Mouse (Mus musculus): ENCODE results near the gene Slc25a39. TPM values are rescaled to one million over a fixed set of nuclear protein-coding genes. Genes with fewer than 3 reads are reported as not detected.

Gene Slc25a39
- total and polyA plus RNA-seq, 3 experiments: 183 to 325 TPM; not detected in 1

DNA sequence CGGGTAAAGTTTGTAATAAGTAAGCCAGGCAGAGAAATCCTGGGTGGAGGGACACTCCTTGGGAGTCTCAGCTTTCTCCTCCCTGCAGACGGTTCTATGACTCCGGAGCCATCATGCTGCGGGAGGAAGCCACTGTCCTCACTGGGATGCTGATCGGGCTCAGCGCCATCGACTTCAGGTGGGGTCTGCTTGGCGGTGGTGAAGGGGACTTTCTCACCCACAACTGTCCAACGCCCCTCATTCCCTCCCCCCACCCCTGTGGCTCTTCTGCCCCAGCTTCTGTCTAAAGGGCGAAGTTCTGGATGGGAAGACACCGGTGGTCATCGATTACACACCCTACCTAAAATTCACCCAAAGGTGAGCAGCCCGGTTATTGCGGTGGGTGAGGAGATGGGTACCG, 8.6 kb downstream of the Slc25a39 start:
- H3K36me3 ChIP-seq (ENCODE audit: control insufficient read depth in 1 of 2, insufficient read depth in 2 of 2, low read length in 2 of 2): no peaks in the 10 kb centered on the region
- no peak overlapping the region for H3K27ac ChIP-seq (ENCODE audit: control insufficient read depth, low read depth, low read length)
- no peaks in the 10 kb centered on the region for H3K27me3 ChIP-seq (ENCODE audit: control insufficient read depth in 1 of 2, insufficient read depth in 2 of 2, low read length in 2 of 2)
- TF ChIP-seq USF1 (IDR thresholded peaks at IDR 0.05; ENCODE audit: low read depth, low read length) (no peak), POLR2A (IDR thresholded peaks at IDR 0.05; ENCODE audit: control insufficient read depth in 1 of 2, insufficient read depth in 1 of 2, low read depth in 1 of 2, low read length in 2 of 2, poor library complexity in 1 of 2) (no peak), MYB (IDR thresholded peaks at IDR 0.05; ENCODE audit: low read depth, low read length) (no peak), ZKSCAN1 (IDR thresholded peaks at IDR 0.05; ENCODE audit: low read depth, low read length) (no peak)
- H3K9ac ChIP-seq (ENCODE audit: control insufficient read depth, low read depth, low read length, poor library complexity, severe bottlenecking): no peak overlapping the region
- no peak overlapping the region for H3K4me3 ChIP-seq (ENCODE audit: control insufficient read depth in 1 of 2, insufficient read depth in 1 of 2, low read depth in 2 of 2, low read length in 2 of 2)
- no peaks in the 10 kb centered on the region for H3K79me2 ChIP-seq (ENCODE audit: control insufficient read depth, insufficient read depth, low read length, poor library complexity)
- H3K9me3 ChIP-seq (replicated peaks; ENCODE audit: insufficient read depth, low read length): no peaks in the 10 kb centered on the region
- no peak for DNase-seq (ENCODE audit: low read depth, low spot score)
- H3K4me1 ChIP-seq (ENCODE audit: control insufficient read depth in 1 of 2, insufficient read depth in 2 of 2, low read length in 2 of 2): no peaks in the 10 kb centered on the region

GRCm38 (mm10) chr11:102398007-102398825, 9.5 kb downstream of the Slc25a39 start:
- peak; percentile 38 for DNase-seq (ENCODE audit: low read depth, low spot score)
- H3K4me1 ChIP-seq (ENCODE audit: control insufficient read depth in 1 of 2, insufficient read depth in 2 of 2, low read length in 2 of 2): no peaks in the 10 kb centered on the region
- H3K4me3 ChIP-seq (ENCODE audit: control insufficient read depth in 1 of 2, insufficient read depth in 1 of 2, low read depth in 2 of 2, low read length in 2 of 2): no peak overlapping the region
- H3K9me3 ChIP-seq (replicated peaks; ENCODE audit: insufficient read depth, low read length): no peaks in the 10 kb centered on the region
- no peaks in the 10 kb centered on the region for H3K36me3 ChIP-seq (ENCODE audit: control insufficient read depth in 1 of 2, insufficient read depth in 2 of 2, low read length in 2 of 2)
- H3K27me3 ChIP-seq (ENCODE audit: control insufficient read depth in 1 of 2, insufficient read depth in 2 of 2, low read length in 2 of 2): no peaks in the 10 kb centered on the region
- H3K27ac ChIP-seq (ENCODE audit: control insufficient read depth, low read depth, low read length): no peak overlapping the region
- TF ChIP-seq ETS1 (IDR thresholded peaks at IDR 0.05; ENCODE audit: low read depth, low read length): no peak
- TF ChIP-seq USF1 (IDR thresholded peaks at IDR 0.05; ENCODE audit: low read depth, low read length): peak; percentile 44; the same call in 1 of the 2 replicates
- H3K79me2 ChIP-seq (ENCODE audit: control insufficient read depth, insufficient read depth, low read length, poor library complexity): no peaks in the 10 kb centered on the region
- H3K9ac ChIP-seq (ENCODE audit: control insufficient read depth, low read depth, low read length, poor library complexity, severe bottlenecking): no peak overlapping the region

GRCm38 (mm10) chr11:102396671-102397141, 11.0 kb downstream of the Slc25a39 start:
- H3K4me3 ChIP-seq (ENCODE audit: control insufficient read depth in 1 of 2, insufficient read depth in 1 of 2, low read depth in 2 of 2, low read length in 2 of 2): no peak overlapping the region
- no peaks in the 10 kb centered on the region for H3K4me1 ChIP-seq (ENCODE audit: control insufficient read depth in 1 of 2, insufficient read depth in 2 of 2, low read length in 2 of 2)

More at GRCm38 (mm10) chr11:102396671-102397141, 11.0 kb downstream of the Slc25a39 start:
- peaks cover 2 to 3% of the 10 kb centered on the region in 2 experiments; a peak in 2 of 4 replicates for H3K27me3 ChIP-seq (ENCODE audit: control insufficient read depth in 1 of 2, insufficient read depth in 2 of 2, low read length in 2 of 2)
- H3K36me3 ChIP-seq (ENCODE audit: control insufficient read depth in 1 of 2, insufficient read depth in 2 of 2, low read length in 2 of 2): no peaks in the 10 kb centered on the region
- TF ChIP-seq POLR2A (IDR thresholded peaks at IDR 0.05; ENCODE audit: control insufficient read depth in 1 of 2, insufficient read depth in 1 of 2, low read depth in 1 of 2, low read length in 2 of 2, poor library complexity in 1 of 2) (no peak), POLR2AphosphoS5 (IDR thresholded peaks at IDR 0.05; ENCODE audit: borderline replicate concordance, low read depth, low read length) (no peak), ETS1 (IDR thresholded peaks at IDR 0.05; ENCODE audit: low read depth, low read length) (no peak), TAL1 (IDR thresholded peaks at IDR 0.05; ENCODE audit: low read length) (no peak), ZC3H11A (IDR thresholded peaks at IDR 0.05; ENCODE audit: low read depth, low read length) (no peak)
- no peaks in the 10 kb centered on the region for H3K79me2 ChIP-seq (ENCODE audit: control insufficient read depth, insufficient read depth, low read length, poor library complexity)
- H3K9me3 ChIP-seq (replicated peaks; ENCODE audit: insufficient read depth, low read length): no peaks in the 10 kb centered on the region
- no peak overlapping the region for H3K9ac ChIP-seq (ENCODE audit: control insufficient read depth, low read depth, low read length, poor library complexity, severe bottlenecking)
- no peak for DNase-seq (ENCODE audit: low read depth, low spot score)
- no peak overlapping the region for H3K27ac ChIP-seq (ENCODE audit: control insufficient read depth, low read depth, low read length)

Measured in MEL (cell line).